Mouse (Mus musculus): ENCODE data around the gene Myl3. TPM values are rescaled to one million over a fixed set of nuclear protein-coding genes. Genes with fewer than 3 reads are reported as not detected.
A peak's percentile ranks its signal among the peaks of the same experiment; 100 is the strongest.

Myl3 gene
- 3,771 and 4,285 TPM in 2 replicates for polyA plus RNA-seq (2015; fragmentation: Nextera tagmentation; extraction: Ambion mirVana)

GRCm38 (mm10) chr9:110741711-110742294, at the start of gene Myl3:
Gene Myl3, plus strand, starts transcription at chr9:110741861.
- ATAC-seq (ENCODE audit: extremely low read depth, insufficient number of reproducible peaks, low FRiP score, low TSS enrichment) = no peak
- Histone ChIP-seq H3K4me3 (peak within 1 kb of the TSS; percentile 81), H3K36me3 (peaks cover 24% of the 10 kb centered on the region), H3K9me3 (no peaks in the 10 kb centered on the region), H3K27me3 (replicated peaks) (peaks cover 39% of the 10 kb centered on the region), H3K9ac (peak within 1 kb of the TSS; percentile 93), H3K4me2 (peak within 1 kb of the TSS; percentile 86), H3K27ac (replicated peaks) (peak within 1 kb of the TSS; percentile 90), H3K4me1 (peaks cover 52% of the 10 kb centered on the region)
- WGBS = 5% methylated on average over 17 of the region's 17 CpGs

GRCm38 (mm10) chr9:110695165-110695755, 46.4 kb upstream of the Myl3 start:
- H3K36me3 ChIP-seq = peaks cover 32% of the 10 kb centered on the region
- H3K9me3 ChIP-seq = no peaks in the 10 kb centered on the region
- 69% methylated on average over 4 of the region's 4 CpGs for WGBS
- no peak overlapping the region; the same call in 1 of the 2 replicates for H3K9ac ChIP-seq
- no peak overlapping the region for H3K4me3 ChIP-seq
- H3K27me3 ChIP-seq (replicated peaks) = no peaks in the 10 kb centered on the region
- H3K27ac ChIP-seq (replicated peaks) = no peak overlapping the region; the same call in 1 of the 2 replicates
- no peak overlapping the region for H3K4me2 ChIP-seq
- peaks cover 22% of the 10 kb centered on the region for H3K4me1 ChIP-seq
- ATAC-seq (ENCODE audit: extremely low read depth, insufficient number of reproducible peaks, low FRiP score, low TSS enrichment) = no peak

- H3K4me2 ChIP-seq = no peak overlapping the region
- 91% methylated on average over 5 of the region's 5 CpGs for WGBS
- no peak overlapping the region for H3K4me3 ChIP-seq
- H3K4me1 ChIP-seq = peaks cover 22% of the 10 kb centered on the region
- H3K36me3 ChIP-seq = peaks cover 40% of the 10 kb centered on the region
- H3K9ac ChIP-seq = no peak overlapping the region
- H3K27me3 ChIP-seq (replicated peaks) = no peaks in the 10 kb centered on the region
- H3K27ac ChIP-seq (replicated peaks) = no peak overlapping the region
- ATAC-seq (ENCODE audit: extremely low read depth, insufficient number of reproducible peaks, low FRiP score, low TSS enrichment) = no peak
- H3K9me3 ChIP-seq = no peaks in the 10 kb centered on the region
Measured at GRCm38 (mm10) chr9:110696427-110696826, 45.2 kb upstream of the Myl3 start.

GRCm38 (mm10) chr9:110697465-110697864, 44.2 kb upstream of the Myl3 start:
- Histone ChIP-seq H3K36me3 (peaks cover 40% of the 10 kb centered on the region), H3K4me2 (no peak overlapping the region), H3K4me1 (peaks cover 26% of the 10 kb centered on the region), H3K9me3 (no peaks in the 10 kb centered on the region), H3K9ac (no peak overlapping the region), H3K4me3 (no peak overlapping the region), H3K27ac (replicated peaks) (no peak overlapping the region), H3K27me3 (replicated peaks) (no peaks in the 10 kb centered on the region)
- WGBS = 74% methylated on average over 3 of the region's 3 CpGs
- ATAC-seq (ENCODE audit: extremely low read depth, insufficient number of reproducible peaks, low FRiP score, low TSS enrichment) = 0 out of 2 replicates have a peak, but pooled peaks have one; percentile 5

- WGBS = 84% methylated on average over 3 of the region's 3 CpGs
- Histone ChIP-seq H3K9ac (no peak overlapping the region), H3K4me2 (no peak overlapping the region), H3K4me3 (no peak overlapping the region), H3K27ac (replicated peaks) (no peak overlapping the region), H3K4me1 (peaks cover 37% of the 10 kb centered on the region), H3K9me3 (no peaks in the 10 kb centered on the region), H3K36me3 (peaks cover 27% of the 10 kb centered on the region), H3K27me3 (replicated peaks) (no peaks in the 10 kb centered on the region)
- no peak for ATAC-seq (ENCODE audit: extremely low read depth, insufficient number of reproducible peaks, low FRiP score, low TSS enrichment)
Measured at GRCm38 (mm10) chr9:110699574-110699973, 42.1 kb upstream of the Myl3 start.

GRCm38 (mm10) chr9:110701114-110702032, 40.3 kb upstream of the Myl3 start:
- ATAC-seq (ENCODE audit: extremely low read depth, insufficient number of reproducible peaks, low FRiP score, low TSS enrichment) = no peak
- Histone ChIP-seq H3K9me3 (no peaks in the 10 kb centered on the region), H3K4me2 (no peak overlapping the region), H3K4me3 (no peak overlapping the region), H3K36me3 (peaks cover 31% of the 10 kb centered on the region), H3K4me1 (peaks cover 26% of the 10 kb centered on the region), H3K9ac (no peak overlapping the region), H3K27ac (replicated peaks) (no peak overlapping the region), H3K27me3 (replicated peaks) (no peaks in the 10 kb centered on the region)
- WGBS = 80% methylated on average over 11 of the region's 12 CpGs

GRCm38 (mm10) chr9:110702848-110703247, 38.8 kb upstream of the Myl3 start:
- Histone ChIP-seq H3K27me3 (replicated peaks) (no peaks in the 10 kb centered on the region), H3K4me3 (no peak overlapping the region), H3K4me2 (no peak overlapping the region), H3K9ac (peak overlapping the region; percentile 0; the same call in 1 of the 2 replicates), H3K27ac (replicated peaks) (peak overlapping the region; percentile 61), H3K4me1 (peaks cover 15% of the 10 kb centered on the region), H3K36me3 (peaks cover 28% of the 10 kb centered on the region), H3K9me3 (no peaks in the 10 kb centered on the region)
- WGBS = 34% methylated on average over 1 of the region's 1 CpGs
- ATAC-seq (ENCODE audit: extremely low read depth, insufficient number of reproducible peaks, low FRiP score, low TSS enrichment) = no peak

GRCm38 (mm10) chr9:110703951-110704350, 37.7 kb upstream of the Myl3 start:
- H3K36me3 ChIP-seq = peaks cover 35% of the 10 kb centered on the region
- peaks cover 15% of the 10 kb centered on the region for H3K4me1 ChIP-seq
- H3K9me3 ChIP-seq = no peaks in the 10 kb centered on the region
- H3K4me3 ChIP-seq = no peak overlapping the region
- H3K27me3 ChIP-seq (replicated peaks) = no peaks in the 10 kb centered on the region
- H3K4me2 ChIP-seq = no peak overlapping the region
- no peak overlapping the region for H3K27ac ChIP-seq (replicated peaks)
- ATAC-seq (ENCODE audit: extremely low read depth, insufficient number of reproducible peaks, low FRiP score, low TSS enrichment) = no peak
- 90% methylated on average over 6 of the region's 6 CpGs for WGBS
- H3K9ac ChIP-seq = no peak overlapping the region

- Histone ChIP-seq H3K4me2 (no peak overlapping the region), H3K36me3 (peaks cover 37% of the 10 kb centered on the region), H3K9me3 (no peaks in the 10 kb centered on the region), H3K27ac (replicated peaks) (no peak overlapping the region), H3K4me1 (peaks cover 25% of the 10 kb centered on the region), H3K9ac (no peak overlapping the region), H3K4me3 (no peak overlapping the region), H3K27me3 (replicated peaks) (no peaks in the 10 kb centered on the region)
- WGBS = 85% methylated on average over 5 of the region's 5 CpGs
- no peak for ATAC-seq (ENCODE audit: extremely low read depth, insufficient number of reproducible peaks, low FRiP score, low TSS enrichment)
Measured at GRCm38 (mm10) chr9:110706784-110707183, 34.9 kb upstream of the Myl3 start.

- WGBS = 27% methylated on average over 5 of the region's 5 CpGs
- peak overlapping the region; percentile 38 for H3K4me3 ChIP-seq
- peak; percentile 53; the same call in 1 of the 2 replicates for ATAC-seq (ENCODE audit: extremely low read depth, insufficient number of reproducible peaks, low FRiP score, low TSS enrichment)
- H3K4me1 ChIP-seq = peaks cover 10% of the 10 kb centered on the region
- H3K27ac ChIP-seq (replicated peaks) = no peak overlapping the region; the same call in 1 of the 2 replicates
- H3K9me3 ChIP-seq = no peaks in the 10 kb centered on the region
- H3K27me3 ChIP-seq (replicated peaks) = no peaks in the 10 kb centered on the region
- H3K36me3 ChIP-seq = peaks cover 62% of the 10 kb centered on the region
- H3K4me2 ChIP-seq = peak overlapping the region; percentile 56
- peak overlapping the region; percentile 76 for H3K9ac ChIP-seq
Measured at GRCm38 (mm10) chr9:110709640-110710258, 31.9 kb upstream of the Myl3 start.

- Histone ChIP-seq H3K27me3 (replicated peaks) (no peaks in the 10 kb centered on the region), H3K36me3 (peaks cover 62% of the 10 kb centered on the region), H3K9ac (no peak overlapping the region), H3K4me3 (no peak overlapping the region), H3K9me3 (no peaks in the 10 kb centered on the region), H3K4me1 (peaks cover 10% of the 10 kb centered on the region), H3K27ac (replicated peaks) (no peak overlapping the region), H3K4me2 (no peak overlapping the region)
- no peak for ATAC-seq (ENCODE audit: extremely low read depth, insufficient number of reproducible peaks, low FRiP score, low TSS enrichment)
- WGBS = 96% methylated on average over 1 of the region's 1 CpGs
Measured at GRCm38 (mm10) chr9:110711532-110711931, 30.1 kb upstream of the Myl3 start.

All from heart, embryonic 13.5 days (tissue).